Mouse (Mus musculus) heart, postnatal 10 days (tissue): ENCODE measurements at regions not wholly inside any gene's neighbourhood (a gene's known extent, or its start where the extent isn't known, plus 50 kb on each side); places are given as distances from the start of the nearest gene placed in this dataset.
"Not testable (repeated sequence)": the region's sequence is repeated elsewhere in the genome, so short reads cannot be mapped to it uniquely, and the experiment has no call there.

Source experiments
- DNase-seq, 2 experiments: peaks; one replicate each; pipeline ENCODE4 v3.0.0; 2021
- intact Hi-C: fragments of 180-260 bp; cut with DNase I; formaldehyde crosslinking; loops from one replicate; pipeline ENCODE4 v1.15.1; 2025

DNA sequence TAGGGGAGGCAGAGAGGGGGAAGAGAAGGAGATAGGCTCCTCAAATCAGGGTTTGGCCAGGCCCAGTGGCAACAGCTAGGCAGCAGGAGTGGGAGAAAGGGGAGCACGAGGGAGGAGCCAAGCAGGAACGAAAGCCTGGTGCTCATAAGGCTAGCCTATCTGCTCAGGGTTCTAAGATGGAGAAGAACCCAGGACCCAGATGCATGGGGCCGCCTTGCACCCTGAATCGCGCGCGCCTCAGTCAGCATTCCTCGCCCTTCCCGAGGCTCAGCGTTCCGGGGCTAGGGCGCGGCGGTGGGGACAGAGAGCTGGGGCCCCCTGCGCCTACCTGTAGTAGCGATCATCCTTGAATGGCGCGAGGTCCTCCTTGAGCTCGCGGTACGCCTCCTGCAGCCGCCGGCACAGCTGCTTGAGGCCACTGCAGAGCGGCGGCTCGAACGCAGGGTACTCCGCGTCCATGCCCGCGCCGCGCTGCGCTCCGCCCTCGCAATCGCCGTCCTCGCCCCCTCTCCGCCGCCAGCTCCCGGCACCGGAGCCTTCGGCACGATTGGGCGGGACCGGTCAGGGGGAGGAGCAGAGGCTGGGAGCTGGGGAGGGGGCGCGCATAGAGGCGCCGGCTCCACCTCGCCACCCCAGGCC is 60.1 kb downstream of the Dynlt1b start:
- DNase-seq, intact Hi-C loops: not testable (repeated sequence)

DNA sequence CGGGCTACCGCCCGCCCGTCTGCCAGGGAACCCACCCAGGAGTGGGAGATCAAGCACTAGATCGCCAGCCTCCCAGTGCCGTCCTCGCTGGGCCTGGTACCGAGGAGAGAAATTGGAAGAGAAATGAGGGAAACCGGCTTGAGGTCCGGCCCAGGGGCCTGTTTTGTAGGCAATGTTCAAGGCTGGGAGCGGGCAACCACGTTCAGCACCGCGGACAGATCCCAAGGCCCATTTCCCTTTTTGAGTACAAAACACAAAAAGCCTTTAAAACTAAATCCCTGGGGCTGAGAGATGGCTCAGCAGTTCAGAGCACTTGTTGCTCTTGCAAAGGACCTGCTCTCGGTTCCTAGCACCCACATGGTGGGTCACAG is 60.6 kb downstream of the Dynlt1b start:
- DNase-seq, intact Hi-C loops: not testable (repeated sequence)

DNA sequence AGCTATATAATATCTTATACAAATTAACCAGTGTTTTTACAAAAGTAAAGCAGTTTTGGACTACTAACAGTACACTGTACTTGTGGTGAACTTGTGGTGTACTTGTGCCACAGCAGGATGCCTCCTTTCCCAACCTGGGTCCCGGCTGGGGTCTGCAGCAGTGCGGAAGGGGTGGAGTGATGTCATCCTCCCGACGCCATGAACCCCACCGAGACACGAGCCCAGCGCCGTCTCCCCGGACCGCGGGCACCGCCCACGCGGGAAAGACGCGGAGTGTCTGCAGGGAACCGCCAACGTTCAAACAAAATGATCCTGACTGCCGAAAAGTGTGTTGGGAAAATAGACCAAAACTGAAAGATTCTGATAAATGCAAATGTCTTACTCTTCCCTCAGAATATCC is 62.6 kb downstream of the Dynlt1b start:
- intact Hi-C loops, result not testable (repeated sequence)
- peak in 1 of 2 experiments; percentile 14 for DNase-seq

DNA sequence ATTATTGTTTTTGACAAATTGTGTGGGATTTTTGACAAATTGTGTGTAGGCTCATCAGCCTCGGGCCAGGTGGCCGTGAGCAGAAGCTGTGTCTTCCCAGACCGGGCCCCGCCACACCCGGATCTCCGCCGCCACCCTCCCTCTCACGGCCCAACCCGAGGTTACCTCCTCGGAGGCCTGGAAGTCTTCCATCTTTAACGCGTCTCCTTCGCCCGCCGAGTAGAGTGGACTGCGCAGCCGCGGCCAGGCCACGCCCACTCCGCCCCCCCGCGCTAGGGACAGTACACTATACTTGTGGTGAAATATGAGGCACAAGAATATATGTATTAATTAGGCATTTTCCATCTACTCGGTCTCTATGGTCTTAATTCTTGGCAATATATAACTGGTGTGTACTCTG is 63.0 kb downstream of the Dynlt1b start:
- intact Hi-C loops, result not testable (repeated sequence)
- DNase-seq, result peak; percentile 70 to 78

DNA sequence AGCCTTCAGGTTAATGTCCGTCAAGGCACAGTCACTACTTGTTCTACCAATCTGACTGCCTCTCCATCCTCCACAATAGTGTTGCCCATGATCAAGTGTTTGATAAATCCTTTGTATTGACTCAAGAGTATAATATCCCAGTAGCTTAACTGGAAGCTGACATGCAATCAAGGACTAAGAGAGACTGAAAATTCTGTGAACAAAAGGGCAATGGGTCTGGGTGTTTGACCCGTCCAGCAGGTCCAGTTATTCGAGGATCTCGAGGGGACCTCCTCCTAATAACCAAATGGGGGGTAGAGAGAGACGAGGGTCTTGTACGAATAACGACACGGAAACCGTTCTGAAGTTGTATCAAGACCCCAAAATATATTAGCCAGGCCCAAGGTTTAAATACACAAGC is 66.6 kb downstream of the Dynlt1b start:
- intact Hi-C loops, DNase-seq: not testable (repeated sequence)

DNA sequence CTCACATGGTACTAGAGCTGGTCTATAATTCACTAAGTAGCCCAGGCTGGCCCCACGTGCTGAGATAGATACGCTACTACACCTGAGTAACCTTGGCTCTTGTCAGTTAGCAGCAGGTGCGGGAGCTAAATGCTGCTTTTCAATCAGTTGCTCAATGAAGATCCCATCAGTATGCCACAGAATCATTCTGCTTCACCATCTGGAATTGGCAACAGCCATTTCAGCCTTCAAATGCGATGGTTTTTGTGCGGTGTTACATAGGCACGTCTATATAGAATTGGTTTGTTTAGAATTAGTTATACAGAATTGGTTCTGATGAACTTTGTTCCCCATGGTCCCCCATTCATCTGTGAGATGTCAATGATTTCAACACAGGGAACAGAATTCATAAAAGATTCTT is 72.8 kb downstream of the Dynlt1b start:
- intact Hi-C loops, DNase-seq: not testable (repeated sequence)

DNA sequence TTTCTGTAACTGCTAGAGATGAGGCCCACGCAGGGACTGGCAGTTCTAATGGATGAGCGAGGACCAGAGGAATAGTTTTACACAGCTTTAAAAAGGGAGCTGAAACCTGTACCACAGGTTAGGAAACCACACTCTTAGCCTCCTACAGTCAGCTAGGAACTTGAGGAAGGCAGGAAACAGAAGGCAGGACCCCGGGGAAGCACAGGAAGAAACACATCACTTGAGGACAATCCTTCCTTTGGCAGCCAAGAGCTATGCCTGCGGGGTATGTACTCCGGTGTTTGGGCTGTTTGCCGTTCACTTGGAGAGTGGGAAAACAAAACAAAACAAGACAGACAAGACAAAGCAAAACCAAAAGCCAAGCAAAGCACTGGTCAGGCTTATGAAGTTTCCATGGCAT is 76.0 kb downstream of the Dynlt1b start:
- intact Hi-C loops, DNase-seq: not testable (repeated sequence)

DNA sequence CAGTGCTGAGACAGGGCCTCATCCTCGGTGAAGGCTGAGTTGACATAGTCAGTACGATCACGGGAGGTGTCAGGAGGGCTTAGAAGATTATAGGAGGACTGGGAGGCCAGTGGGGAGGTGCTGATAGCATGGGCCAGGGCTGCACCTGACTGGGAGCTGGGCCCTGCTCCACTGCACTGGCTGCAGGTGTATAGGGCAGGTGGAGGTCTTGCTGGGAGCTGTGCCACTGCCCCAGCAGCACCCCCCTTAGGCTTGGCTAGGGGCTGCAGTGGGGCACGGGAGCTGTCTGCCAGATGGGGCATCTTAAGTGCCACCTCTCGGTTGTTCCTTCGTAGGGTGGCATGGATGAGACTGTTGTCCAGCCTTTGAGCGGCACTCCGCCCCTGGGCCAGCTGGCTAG is 85.2 kb downstream of the Dynlt1b start:
- intact Hi-C loops, DNase-seq: not testable (repeated sequence)

DNA sequence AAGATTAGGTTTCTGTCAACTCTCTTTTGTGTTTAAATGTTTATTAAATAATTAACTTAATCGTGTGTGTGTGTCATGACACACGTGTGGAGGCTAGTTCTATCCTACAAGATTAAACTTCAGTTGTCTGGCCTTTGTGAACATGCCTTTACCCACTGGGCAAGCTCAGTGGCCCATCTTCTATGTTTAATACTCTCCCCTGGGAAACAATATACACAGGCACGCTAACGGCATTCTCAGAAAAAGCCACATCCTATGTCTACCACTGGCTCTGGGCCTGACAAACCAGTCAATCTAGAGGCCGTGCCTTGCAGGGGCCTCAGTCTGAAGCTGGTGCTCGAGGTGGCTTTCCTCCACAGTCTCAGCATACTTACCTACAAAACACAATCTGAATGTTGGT is 82.4 kb upstream of the Dynlt1c start:
- intact Hi-C loops, DNase-seq: not testable (repeated sequence)

DNA sequence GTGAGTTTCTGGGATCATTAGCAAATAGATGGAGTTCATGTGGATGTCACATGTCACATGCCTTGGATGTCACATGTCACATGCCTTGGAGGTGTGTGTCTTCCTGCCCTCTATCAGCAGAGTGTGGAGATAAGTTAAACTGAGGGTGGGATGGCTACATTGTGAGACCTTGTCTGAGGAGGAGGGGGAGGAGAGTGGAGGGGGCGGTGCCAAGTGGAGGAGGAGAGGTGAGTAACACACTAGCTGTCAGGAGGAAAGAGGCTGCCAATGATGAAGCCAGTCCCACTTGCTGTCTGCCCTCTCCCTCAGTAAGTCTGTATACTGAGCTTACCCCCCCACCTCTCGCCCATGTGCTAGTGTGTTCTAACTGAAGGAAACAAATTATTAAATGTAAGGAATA is 81.5 kb upstream of the Dynlt1c start:
- DNase-seq, intact Hi-C loops: not testable (repeated sequence)

DNA sequence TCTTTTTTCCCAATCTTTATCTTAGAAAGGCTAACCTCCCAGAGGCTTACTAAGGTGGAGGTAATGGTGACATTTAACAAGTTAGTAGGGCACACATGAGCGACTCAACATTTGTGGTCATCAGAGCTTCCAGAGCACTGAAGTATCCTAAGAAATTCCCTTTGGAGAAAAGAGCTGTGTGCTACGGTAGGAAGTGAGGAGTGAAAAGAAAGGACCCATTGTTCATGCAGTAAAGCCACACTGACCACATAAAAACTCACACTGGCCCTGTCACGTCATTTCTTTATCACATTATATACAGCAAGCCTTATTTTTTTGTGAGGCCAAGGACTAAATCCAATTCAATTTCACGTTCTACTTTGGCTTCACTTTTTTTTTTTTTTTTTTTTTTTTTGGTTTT is 80.7 kb upstream of the Dynlt1c start:
- DNase-seq, intact Hi-C loops: not testable (repeated sequence)

DNA sequence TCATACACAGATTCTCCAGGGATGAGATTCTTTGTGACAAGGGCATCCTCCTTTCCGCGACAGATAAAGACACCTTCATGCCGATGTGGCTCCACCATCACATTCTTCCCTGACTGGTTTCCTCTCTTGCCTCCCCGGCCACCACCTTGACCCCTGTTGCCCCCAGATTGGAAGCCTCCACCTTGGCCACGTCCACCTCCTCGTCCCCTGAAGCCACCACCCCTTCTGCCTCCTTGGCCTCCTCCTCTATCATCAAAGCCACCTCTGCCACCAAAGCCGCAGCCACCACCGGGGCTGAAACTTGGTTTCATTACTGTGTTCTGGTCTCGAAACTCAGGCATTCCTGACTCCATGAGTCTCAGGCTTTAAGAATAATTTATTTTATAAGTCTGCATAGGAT is 79.3 kb upstream of the Dynlt1c start:
- intact Hi-C loops, DNase-seq: not testable (repeated sequence)

DNA sequence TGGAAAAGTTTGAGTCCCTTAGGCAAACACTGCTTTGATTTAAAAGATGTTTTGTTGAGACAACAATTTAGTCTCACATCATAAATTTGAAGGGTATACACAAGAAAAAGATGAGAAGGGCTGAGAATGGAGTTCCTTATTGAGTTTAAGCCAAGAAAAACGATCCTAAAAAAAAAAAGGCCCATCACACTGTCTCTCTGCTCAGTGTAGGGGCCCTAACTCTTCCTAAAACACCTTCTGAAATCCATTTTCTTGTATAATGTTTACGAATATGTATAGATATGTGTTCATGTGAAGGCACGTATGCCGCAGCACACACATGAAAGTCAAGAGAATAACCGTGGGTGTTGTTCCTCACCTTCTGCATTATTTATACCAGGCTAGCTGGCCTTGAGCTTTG is 62.7 kb upstream of the Dynlt1c start:
- DNase-seq, intact Hi-C loops: not testable (repeated sequence)

DNA sequence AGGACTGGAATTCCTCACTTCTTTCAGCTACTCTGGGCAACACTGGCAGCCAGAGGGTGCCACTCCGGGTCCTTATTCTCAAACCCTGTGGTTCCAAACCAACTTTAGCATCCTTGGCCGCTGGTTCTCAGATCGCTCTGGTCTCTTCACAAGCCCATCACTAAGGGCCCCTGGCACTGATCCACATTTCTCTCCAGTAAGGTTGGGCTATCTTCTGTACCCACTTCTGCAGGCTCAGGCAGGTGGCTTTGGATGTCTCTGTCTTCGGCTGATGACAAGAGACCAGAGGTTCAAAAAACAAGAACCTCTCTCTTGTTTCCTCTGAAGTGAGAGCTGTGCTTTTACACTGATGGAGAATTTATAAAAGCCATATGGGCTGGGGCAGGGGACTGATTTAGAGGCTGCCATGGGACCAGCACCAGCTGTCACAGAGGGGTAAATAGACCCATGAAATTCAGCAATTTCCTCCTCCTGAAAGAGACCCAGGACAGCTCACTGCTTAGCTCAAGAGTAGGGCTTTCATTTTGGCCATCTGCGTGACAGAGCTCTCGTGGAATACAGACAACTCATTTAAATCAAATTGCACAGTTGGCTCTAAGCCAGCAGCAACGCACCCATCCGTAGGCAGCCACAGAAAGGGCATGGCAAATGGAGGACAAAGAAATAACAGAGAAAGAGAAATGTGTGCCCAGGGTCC is 54.3 kb upstream of the Dynlt1c start:
- intact Hi-C loops, DNase-seq: not testable (repeated sequence)

DNA sequence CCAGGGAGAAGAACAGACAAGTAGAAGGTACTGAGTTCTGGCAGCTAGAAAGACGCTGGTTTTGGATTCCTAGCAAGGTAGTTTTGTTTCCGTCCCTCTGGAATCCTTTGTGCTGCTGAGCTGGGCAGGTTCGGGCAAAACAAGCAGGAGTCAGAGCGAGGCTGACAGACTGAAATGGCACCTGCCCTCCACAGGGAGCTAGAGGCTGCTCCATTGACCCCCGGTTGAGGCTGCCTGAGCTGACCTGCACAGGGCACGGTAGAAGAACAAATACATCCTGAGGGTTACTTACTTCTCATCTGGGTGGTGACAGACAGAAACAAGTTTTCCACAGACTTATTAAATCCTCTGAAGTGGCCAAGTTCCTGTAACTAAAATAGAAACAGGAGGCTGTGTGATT is 53.5 kb upstream of the Dynlt1c start:
- DNase-seq, intact Hi-C loops: not testable (repeated sequence)
